8 mouse cellular contexts compared by ENCODE assay signal in the genomic region with DNA sequence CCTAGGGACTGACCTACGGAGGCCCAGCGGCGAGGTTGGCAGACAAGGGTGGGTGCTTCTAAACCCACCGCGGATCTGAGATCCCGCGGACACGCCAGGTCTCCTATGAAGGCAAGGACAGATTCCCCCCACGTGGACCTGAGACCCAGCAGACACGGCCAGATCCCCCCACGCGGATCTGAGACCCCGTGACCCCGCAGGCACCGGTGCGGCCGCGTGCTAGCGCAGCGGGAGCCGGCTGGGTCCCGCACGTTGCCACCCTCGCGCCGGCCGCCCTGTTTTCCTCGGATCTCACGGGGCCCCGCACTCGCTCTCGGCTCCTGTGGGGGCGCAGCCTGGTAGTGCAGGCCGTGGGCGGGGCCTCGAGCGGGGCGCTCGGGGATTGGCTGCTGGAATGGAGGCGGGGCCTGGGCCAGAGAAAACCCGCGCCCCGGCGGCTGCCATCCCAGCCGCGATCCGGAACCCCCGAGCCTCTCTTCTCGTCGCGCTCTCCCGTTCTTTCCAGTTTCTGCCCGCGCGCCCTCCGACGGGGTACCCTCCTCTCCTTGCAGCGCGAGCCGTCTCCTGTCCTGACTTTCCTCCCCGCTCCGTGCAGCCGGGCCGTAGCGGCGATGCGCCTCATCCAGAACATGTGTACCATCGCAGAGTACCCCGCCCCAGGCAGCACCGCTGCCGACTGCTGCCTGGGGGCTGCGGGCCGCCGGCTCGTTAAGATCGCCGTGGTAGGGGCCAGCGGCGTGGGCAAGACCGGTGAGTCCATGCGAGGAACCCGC. TPM values are rescaled to one million over a fixed set of nuclear protein-coding genes. Genes with fewer than 3 reads are reported as not detected.
DNase-seq lines count a peak whose midpoint lies in the region; ATAC-seq lines count a peak whose summit lies in the region.

Gene Rasl11b, plus strand, starts transcription at position 446 of the 773 bp plus-strand sequence.

- ATAC-seq in erythroid progenitor cell, adult 5-6 weeks (replicated peaks; ENCODE audit: low FRiP score, poor library complexity, severe bottlenecking) = peak; percentile 75
- peak; percentile 84 for ATAC-seq in heart, embryonic 13.5 days (ENCODE audit: extremely low read depth, insufficient number of reproducible peaks, low FRiP score, low TSS enrichment)
- ATAC-seq in liver, embryonic 11.5 days (replicated peaks; ENCODE audit: low FRiP score) = peak; percentile 96
- ATAC-seq in stomach, embryonic 15.5 days (ENCODE audit: insufficient read depth, low FRiP score, low read depth) = peak; percentile 91

- no peaks in the 10 kb centered on the region for H3K9me3 ChIP-seq in heart, embryonic 13.5 days
- no peaks in the 10 kb centered on the region for H3K9me3 ChIP-seq in liver, embryonic 11.5 days (ENCODE audit: control insufficient read depth, low read length)
- no peaks in the 10 kb centered on the region for H3K9me3 ChIP-seq in stomach, embryonic 15.5 days

- peak within 1 kb of the TSS; percentile 100 for H3K9ac ChIP-seq in heart, embryonic 13.5 days
- H3K9ac ChIP-seq in liver, embryonic 11.5 days (ENCODE audit: low read depth, low read length) = peak within 1 kb of the TSS; percentile 86
- H3K9ac ChIP-seq in stomach, embryonic 15.5 days = peak within 1 kb of the TSS; percentile 98

- H3K27ac ChIP-seq in brown adipose tissue, adult 24 weeks (replicated peaks; ENCODE audit: low read depth, low read length) = no peak within 1 kb of the TSS
- H3K27ac ChIP-seq in heart, embryonic 13.5 days (replicated peaks) = peak within 1 kb of the TSS; percentile 95
- H3K27ac ChIP-seq in liver, embryonic 11.5 days (ENCODE audit: low read depth, low read length) = peak within 1 kb of the TSS; percentile 59
- peak within 1 kb of the TSS; percentile 83 for H3K27ac ChIP-seq in stomach, embryonic 15.5 days

- H3K27me3 ChIP-seq in heart, embryonic 13.5 days (replicated peaks) = 0 out of 2 replicates have a peak, but pooled peaks cover 3% of the 10 kb centered on the region
- peaks cover 4% of the 10 kb centered on the region; the same call in 1 of the 2 replicates for H3K27me3 ChIP-seq in liver, embryonic 11.5 days (replicated peaks; ENCODE audit: control insufficient read depth, insufficient read depth, low read length)
- no peaks in the 10 kb centered on the region for H3K27me3 ChIP-seq in stomach, embryonic 15.5 days (replicated peaks)

- peaks cover 3% of the 10 kb centered on the region for H3K4me1 ChIP-seq in brown adipose tissue, adult 24 weeks (ENCODE audit: control insufficient read depth, insufficient read depth, insufficient read length, low read length)
- H3K4me1 ChIP-seq in heart, embryonic 13.5 days = peaks cover 77% of the 10 kb centered on the region
- peaks cover 23% of the 10 kb centered on the region for H3K4me1 ChIP-seq in liver, embryonic 11.5 days (replicated peaks; ENCODE audit: control insufficient read depth, insufficient read depth, low read length)
- H3K4me1 ChIP-seq in stomach, embryonic 15.5 days = peaks cover 34% of the 10 kb centered on the region

- peaks cover 34% of the 10 kb centered on the region for H3K36me3 ChIP-seq in heart, embryonic 13.5 days
- H3K36me3 ChIP-seq in liver, embryonic 11.5 days (ENCODE audit: control insufficient read depth, insufficient read depth, low read length) = peaks cover 5% of the 10 kb centered on the region; the same call in 1 of the 2 replicates
- 0 out of 2 replicates have a peak, but pooled peaks cover 5% of the 10 kb centered on the region for H3K36me3 ChIP-seq in stomach, embryonic 15.5 days

- peak within 1 kb of the TSS; percentile 90 for H3K4me3 ChIP-seq in brown adipose tissue, adult 24 weeks (ENCODE audit: insufficient read depth, low read depth, low read length)
- peak within 1 kb of the TSS; percentile 100 for H3K4me3 ChIP-seq in heart, embryonic 13.5 days
- peak within 1 kb of the TSS; percentile 88 for H3K4me3 ChIP-seq in liver, embryonic 11.5 days (ENCODE audit: low read depth, low read length)
- H3K4me3 ChIP-seq in stomach, embryonic 15.5 days (replicated peaks) = peak within 1 kb of the TSS; percentile 97

- H3K4me2 ChIP-seq in heart, embryonic 13.5 days = peak within 1 kb of the TSS; percentile 94
- H3K4me2 ChIP-seq in liver, embryonic 11.5 days = peak within 1 kb of the TSS; percentile 99
- peak within 1 kb of the TSS; percentile 98 for H3K4me2 ChIP-seq in stomach, embryonic 15.5 days

- DNase-seq in CD8-positive naive resting alpha-beta T cell, adult 2 months (ENCODE audit: low read depth in 2 of 2, low spot score in 2 of 2) = peak; percentile 89 to 94
- peak; percentile 98 for DNase-seq in kidney, postnatal 10 days
- DNase-seq in liver, embryonic 11.5 days (ENCODE audit: low spot score) = peak; percentile 91
- peak; percentile 95 for DNase-seq in neural tube, embryonic 10.5 days (ENCODE audit: extremely low spot score, low spot score)

- under 1% methylated on average over 82 of the region's 82 CpGs for WGBS in heart, embryonic 13.5 days
- WGBS in liver, embryonic 11.5 days = under 1% methylated on average over 82 of the region's 82 CpGs
- WGBS in stomach, embryonic 15.5 days = under 1% methylated on average over 75 of the region's 82 CpGs

RNA-seq across cellular contexts. Expression of gene Rasl11b, which starts in this region (rescaled TPM):
- 1.1 and 1.7 TPM in 2 replicates for polyA plus RNA-seq in brown adipose tissue, adult 24 weeks (2012; ENCODE audit: insufficient read depth, insufficient read length, missing spikeins)
- total RNA-seq in erythroid progenitor cell, adult 5-6 weeks (2015; ENCODE audit: low replicate concordance) = not detected in 2 replicates
- total RNA-seq in erythroid progenitor cell, adult 5-6 weeks (2017; ENCODE audit: low replicate concordance) = not detected in 2 replicates
- polyA plus RNA-seq in heart, embryonic 13.5 days (2015; fragmentation: Nextera tagmentation; extraction: Ambion mirVana) = 79.7 and 88.1 TPM in 2 replicates
- 13.9 and 14.7 TPM in 2 replicates for polyA plus RNA-seq in liver, embryonic 11.5 days (2014; fragmentation: Nextera tagmentation; extraction: Ambion mirVana)
- polyA plus RNA-seq in stomach, embryonic 15.5 days (2015; fragmentation: Nextera tagmentation; extraction: Ambion mirVana) = 47.9 and 50.3 TPM in 2 replicates

Comparison
In these comparisons a context has a peak if more than half of its experiments do, and no peak if none do; other contexts are left out.
1. Peak in ATAC-seq in erythroid progenitor cell, adult 5-6 weeks; RNA of the gene not detected or under 1 TPM.